Mouse (Mus musculus): ENCODE measurements around the gene Clec4g.

Clec4g gene

GRCm38 (mm10) chr8:3678831-3679230 is 41.6 kb downstream of the Clec4g start:
- DNase-seq, result no peak

- DNase-seq, result peak; percentile 22 to 36
These were observed 43.4 kb downstream of the Clec4g start for GRCm38 (mm10) chr8:3676993-3677579.

- peak; percentile 93 to 94 for DNase-seq
These were observed 44.1 kb downstream of the Clec4g start, which contains the start of gene Trappc5 for GRCm38 (mm10) chr8:3676131-3676992. Trappc5 (plus strand) TSS chr8:3676299.

GRCm38 (mm10) chr8:3674671-3675070 is 45.8 kb downstream of the Clec4g start:
- DNase-seq, result no peak

GRCm38 (mm10) chr8:3671980-3672491 is 48.4 kb downstream of the Clec4g start, which contains the start of gene Fcor:
Fcor (minus strand) TSS chr8:3672362.
- DNase-seq, result peak; percentile 82 to 83

- peak; percentile 51 to 69 for DNase-seq
These were observed 50.1 kb downstream of the Clec4g start for GRCm38 (mm10) chr8:3670388-3670787.

- DNase-seq, result peak; percentile 28 to 39
These were observed 54.9 kb downstream of the Clec4g start, which contains the start of gene Mcemp1 for GRCm38 (mm10) chr8:3665507-3665906. Mcemp1 (plus strand) TSS chr8:3665754.

- peak; percentile 26 to 47 for DNase-seq
These were observed 56.0 kb downstream of the Clec4g start for GRCm38 (mm10) chr8:3664405-3664804.

- peak; percentile 36 for DNase-seq
These were observed 59.6 kb downstream of the Clec4g start for GRCm38 (mm10) chr8:3660889-3661288.

Measured in lung, adult 18-20 months (tissue).